Mouse (Mus musculus) cortical plate, adult 2 months (tissue): ENCODE measurements around the gene Ube2e2.

Experiments
- CTCF ChIP-seq: fragments of 200-500 bp; IDR thresholded peaks from 2 replicates; pipeline ENCODE4 v1.5.1; 2011; ENCODE audit warnings: mild to moderate bottlenecking, control low read depth, low read length; ENCODE audit not compliant: insufficient read depth; ENCODE audit errors: extremely low read depth
- POLR2A ChIP-seq: fragments of 200-500 bp; IDR thresholded peaks from 2 replicates; pipeline ENCODE4 v1.6.1; 2011; ENCODE audit warnings: mild to moderate bottlenecking, low read length, control low read depth; ENCODE audit not compliant: insufficient read depth; ENCODE audit errors: extremely low read depth

DNA sequence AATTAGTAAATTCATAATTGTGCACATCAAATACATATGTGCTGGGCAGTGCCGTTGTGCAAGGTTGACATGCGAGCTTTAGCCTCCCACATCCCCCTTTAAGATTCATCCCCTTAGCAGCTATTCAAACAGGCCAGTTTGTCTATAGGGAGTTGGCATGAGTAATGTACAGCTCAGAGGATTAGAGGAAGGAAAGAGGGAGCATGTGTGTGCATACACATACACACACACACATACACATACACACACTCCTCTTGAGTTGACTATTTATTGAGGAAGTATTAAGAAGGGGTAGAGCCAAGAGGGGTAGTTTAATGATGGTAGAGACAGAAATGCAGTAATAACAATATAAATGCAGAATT lies 339.5 kb downstream of the Ube2e2 start:
- no peak for TF ChIP-seq POLR2A
- TF ChIP-seq CTCF: no peak
